Mouse (Mus musculus) thymus, postnatal 10 days (tissue): Measurements from ENCODE around the gene Klc4.

Source experiments
- DNase-seq, 2 experiments: peaks; one replicate each; pipeline ENCODE4 v3.0.0; 2021; ENCODE audit warnings: low spot score in 2 of 2

Klc4 gene

GRCm38 (mm10) chr17:46651755-46652547 lies 6.1 kb upstream of the Klc4 start:
- no peak for DNase-seq

GRCm38 (mm10) chr17:46651292-46651691 lies 5.5 kb upstream of the Klc4 start:
- no peak for DNase-seq

GRCm38 (mm10) chr17:46650232-46651031 lies 4.6 kb upstream of the Klc4 start, which contains the start of gene Cul7:
Cul7 (plus strand) TSS chr17:46650337.
- DNase-seq = peak; percentile 92

- DNase-seq = no peak
These were observed 4.0 kb upstream of the Klc4 start for GRCm38 (mm10) chr17:46649811-46650210.

GRCm38 (mm10) chr17:46648436-46648835 lies 2.6 kb upstream of the Klc4 start:
- DNase-seq = no peak

- no peak for DNase-seq
These were observed 1.5 kb upstream of the Klc4 start for GRCm38 (mm10) chr17:46647279-46647678.

GRCm38 (mm10) chr17:46646322-46646662 lies 470 bp upstream of the Klc4 start:
- DNase-seq = no peak

GRCm38 (mm10) chr17:46644916-46645475 lies 826 bp downstream of the Klc4 start:
- DNase-seq = peak in 1 of 2 experiments; percentile 21

- DNase-seq = no peak
These were observed 1.5 kb downstream of the Klc4 start for GRCm38 (mm10) chr17:46644152-46644805.

- no peak for DNase-seq
These were observed 3.8 kb downstream of the Klc4 start for GRCm38 (mm10) chr17:46642060-46642459.

GRCm38 (mm10) chr17:46639929-46640328 lies 5.9 kb downstream of the Klc4 start:
- no peak for DNase-seq

GRCm38 (mm10) chr17:46636831-46637523 lies 8.8 kb downstream of the Klc4 start:
- peak in 1 of 2 experiments; percentile 56 for DNase-seq

GRCm38 (mm10) chr17:46629685-46630441 lies 16.0 kb downstream of the Klc4 start:
- DNase-seq = peak; percentile 44

GRCm38 (mm10) chr17:46628791-46629684 lies 16.8 kb downstream of the Klc4 start, which contains the start of gene Ptk7:
Ptk7 (minus strand) TSS chr17:46629504.
- peak; percentile 71 to 81 for DNase-seq

GRCm38 (mm10) chr17:46628471-46628790 lies 17.4 kb downstream of the Klc4 start:
- DNase-seq = no peak

- DNase-seq = no peak
These were observed 18.4 kb downstream of the Klc4 start for GRCm38 (mm10) chr17:46627409-46627808.

GRCm38 (mm10) chr17:46624598-46624997 lies 21.2 kb downstream of the Klc4 start:
- no peak for DNase-seq

- no peak for DNase-seq
These were observed 21.8 kb downstream of the Klc4 start for GRCm38 (mm10) chr17:46623819-46624557.

- no peak for DNase-seq
These were observed 23.6 kb downstream of the Klc4 start for GRCm38 (mm10) chr17:46622269-46622668.
